Mouse (Mus musculus): ENCODE measurements around the gene Olfr1352.

- TF ChIP-seq TAL1 (IDR thresholded peaks at IDR 0.05; ENCODE audit: low read length), result no peak
- TF ChIP-seq GATA1 (IDR thresholded peaks at IDR 0.05; ENCODE audit: low read length), result no peak
Measured at GRCm38 (mm10) chr10:78980750-78981149, at the start of gene Olfr1352.
